Mouse (Mus musculus): ENCODE results near the gene Skint7. TPM values are rescaled to one million over a fixed set of nuclear protein-coding genes. Genes with fewer than 3 reads are reported as not detected.
"Not testable (repeated sequence)": the region's sequence is repeated elsewhere in the genome, so short reads cannot be mapped to it uniquely, and the experiment has no call there.

The Skint7 gene
- not detected in 2 replicates for polyA plus RNA-seq (2014; fragmentation: Nextera tagmentation; extraction: Ambion mirVana)

- no peak within 1 kb of the TSS for H3K9ac ChIP-seq
- H3K27ac ChIP-seq (ENCODE audit: low read depth), result no peak within 1 kb of the TSS
- H3K36me3 ChIP-seq (ENCODE audit: insufficient read depth), result no peaks in the 10 kb centered on the region
- H3K9me3 ChIP-seq (ENCODE audit: low read depth, low read length), result no peaks in the 10 kb centered on the region
- no peak for TF ChIP-seq CTCF (IDR thresholded peaks at IDR 0.05; ENCODE audit: low read depth)
- no peak within 1 kb of the TSS for H3K4me3 ChIP-seq (ENCODE audit: low read depth, low read length)
- H3K27me3 ChIP-seq (ENCODE audit: insufficient read depth, low read length), result no peaks in the 10 kb centered on the region
- DNase-seq, result no peak
- no peak for ATAC-seq (ENCODE audit: insufficient read depth)
- no peak within 1 kb of the TSS for H3K4me2 ChIP-seq
- no peaks in the 10 kb centered on the region for H3K4me1 ChIP-seq (ENCODE audit: insufficient read depth)
- 95% methylated on average over 1 of the region's 1 CpGs for WGBS
Observed at GRCm38 (mm10) chr4:111972623-111973022, at the start of gene Skint7. Skint7 (plus strand) TSS chr4:111972923.

GRCm38 (mm10) chr4:111961309-111961708 is 11.4 kb upstream of the Skint7 start:
- Histone ChIP-seq H3K9ac (no peak overlapping the region), H3K4me1 (ENCODE audit: insufficient read depth) (no peaks in the 10 kb centered on the region), H3K9me3 (ENCODE audit: low read depth, low read length) (no peaks in the 10 kb centered on the region), H3K4me2 (no peak overlapping the region), H3K36me3 (ENCODE audit: insufficient read depth) (no peaks in the 10 kb centered on the region), H3K4me3 (ENCODE audit: low read depth, low read length) (no peak overlapping the region), H3K27ac (ENCODE audit: low read depth) (no peak overlapping the region), H3K27me3 (ENCODE audit: insufficient read depth, low read length) (no peaks in the 10 kb centered on the region)
- DNase-seq, result peak; percentile 1
- TF ChIP-seq CTCF (IDR thresholded peaks at IDR 0.05; ENCODE audit: low read depth), result no peak; the same call in 1 of the 2 replicates
- 14% methylated on average over 1 of the region's 1 CpGs for WGBS
- no peak for ATAC-seq (ENCODE audit: insufficient read depth)

GRCm38 (mm10) chr4:111963241-111963640 is 9.5 kb upstream of the Skint7 start:
- not testable (repeated sequence) for H3K4me1 ChIP-seq (ENCODE audit: insufficient read depth); H3K4me3 ChIP-seq (ENCODE audit: low read depth, low read length)
- 61% methylated on average over 1 of the region's 1 CpGs for WGBS

GRCm38 (mm10) chr4:111963669-111964068 is 9.1 kb upstream of the Skint7 start:
- no peaks in the 10 kb centered on the region for H3K36me3 ChIP-seq (ENCODE audit: insufficient read depth)
- TF ChIP-seq CTCF (IDR thresholded peaks at IDR 0.05; ENCODE audit: low read depth), result no peak
- WGBS, result 77% methylated on average over 3 of the region's 3 CpGs
- no peak overlapping the region for H3K4me3 ChIP-seq (ENCODE audit: low read depth, low read length)
- no peaks in the 10 kb centered on the region for H3K27me3 ChIP-seq (ENCODE audit: insufficient read depth, low read length)
- no peak overlapping the region for H3K27ac ChIP-seq (ENCODE audit: low read depth)
- H3K4me1 ChIP-seq (ENCODE audit: insufficient read depth), result no peaks in the 10 kb centered on the region
- no peak for ATAC-seq (ENCODE audit: insufficient read depth)
- no peak for DNase-seq
- no peak overlapping the region for H3K4me2 ChIP-seq
- H3K9me3 ChIP-seq (ENCODE audit: low read depth, low read length), result no peaks in the 10 kb centered on the region
- H3K9ac ChIP-seq, result no peak overlapping the region

More at GRCm38 (mm10) chr4:111963241-111963640, 9.5 kb upstream of the Skint7 start:
- not testable (repeated sequence) for ATAC-seq (ENCODE audit: insufficient read depth); H3K9ac ChIP-seq; H3K27ac ChIP-seq (ENCODE audit: low read depth); H3K36me3 ChIP-seq (ENCODE audit: insufficient read depth); H3K4me2 ChIP-seq; DNase-seq; H3K27me3 ChIP-seq (ENCODE audit: insufficient read depth, low read length); H3K9me3 ChIP-seq (ENCODE audit: low read depth, low read length)

GRCm38 (mm10) chr4:112005969-112006368 is 33.2 kb downstream of the Skint7 start, which contains the start of gene Skint1:
Skint1 (plus strand) TSS chr4:112006269.
- no peak within 1 kb of the TSS for H3K27ac ChIP-seq (ENCODE audit: low read depth)
- no peaks in the 10 kb centered on the region for H3K27me3 ChIP-seq (ENCODE audit: insufficient read depth, low read length)
- TF ChIP-seq CTCF (IDR thresholded peaks at IDR 0.05; ENCODE audit: low read depth), result no peak
- no peaks in the 10 kb centered on the region for H3K4me1 ChIP-seq (ENCODE audit: insufficient read depth)
- H3K9ac ChIP-seq, result no peak within 1 kb of the TSS
- no peak within 1 kb of the TSS for H3K4me3 ChIP-seq (ENCODE audit: low read depth, low read length)
- H3K4me2 ChIP-seq, result no peak within 1 kb of the TSS
- ATAC-seq (ENCODE audit: insufficient read depth) (no peak), DNase-seq (no peak)
- H3K36me3 ChIP-seq (ENCODE audit: insufficient read depth), result no peaks in the 10 kb centered on the region
- no peaks in the 10 kb centered on the region for H3K9me3 ChIP-seq (ENCODE audit: low read depth, low read length)

Other genes with a start within 250 kb of the Skint7 start
- gene Slc5a9, start 70.0 kb upstream of the Skint7 start, polyA plus RNA-seq (2014; fragmentation: Nextera tagmentation; extraction: Ambion mirVana), result not detected in 2 replicates
- not detected in 2 replicates for gene Skint8, start 53.5 kb upstream of the Skint7 start, polyA plus RNA-seq (2014; fragmentation: Nextera tagmentation; extraction: Ambion mirVana)
- gene Skint1, start 33.3 kb downstream of the Skint7 start, polyA plus RNA-seq (2014; fragmentation: Nextera tagmentation; extraction: Ambion mirVana), result not detected in 2 replicates
- not detected in 2 replicates for gene Skint4, start 99.1 kb downstream of the Skint7 start, polyA plus RNA-seq (2014; fragmentation: Nextera tagmentation; extraction: Ambion mirVana)

All from lung, embryonic 14.5 days (tissue).